Mouse (Mus musculus) thymus, adult 18-20 months (tissue): ENCODE results near the gene Smu1.
A peak's percentile ranks its signal among the peaks of the same experiment; 100 is the strongest.
"Not testable (repeated sequence)": the region's sequence is repeated elsewhere in the genome, so short reads cannot be mapped to it uniquely, and the experiment has no call there.

ENCODE experiments used
- DNase-seq, 2 experiments: peaks; one replicate each; pipeline ENCODE4 v3.0.0; 2022; ENCODE audit warnings: mixed read lengths in 2 of 2

Smu1 gene

GRCm38 (mm10) chr4:40757780-40758420, at the start of gene Smu1:
Gene Smu1 (minus strand): TSS chr4:40757923.
- peak; percentile 92 to 95 for DNase-seq

- DNase-seq = no peak
These were observed 49.7 kb upstream of the Smu1 start for GRCm38 (mm10) chr4:40807382-40807781.

DNA sequence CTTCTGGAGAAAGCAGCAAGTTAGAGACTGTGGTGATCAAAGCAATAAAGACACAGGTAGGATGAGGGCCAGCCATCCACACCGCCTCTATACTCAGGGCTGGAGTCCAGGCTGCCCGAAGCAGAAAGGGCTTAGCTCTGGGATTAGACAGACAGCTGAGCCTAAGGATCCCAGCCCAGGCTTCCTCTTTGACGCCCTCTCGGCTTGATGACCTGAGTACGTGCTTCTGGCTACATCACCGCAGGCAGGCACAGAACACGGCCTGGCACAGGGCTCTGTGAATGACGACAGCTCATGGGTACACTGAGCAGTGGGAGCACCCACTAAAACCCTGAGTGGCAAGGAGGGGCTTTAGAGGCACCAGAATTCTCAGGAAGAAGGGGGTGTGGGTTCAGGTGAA, 47.7 kb upstream of the Smu1 start:
- no peak for DNase-seq

- no peak for DNase-seq
These were observed 45.1 kb upstream of the Smu1 start for GRCm38 (mm10) chr4:40802787-40803186.

GRCm38 (mm10) chr4:40801908-40802307, 44.2 kb upstream of the Smu1 start:
- DNase-seq = no peak

GRCm38 (mm10) chr4:40800873-40801272, 43.1 kb upstream of the Smu1 start:
- DNase-seq = no peak

DNA sequence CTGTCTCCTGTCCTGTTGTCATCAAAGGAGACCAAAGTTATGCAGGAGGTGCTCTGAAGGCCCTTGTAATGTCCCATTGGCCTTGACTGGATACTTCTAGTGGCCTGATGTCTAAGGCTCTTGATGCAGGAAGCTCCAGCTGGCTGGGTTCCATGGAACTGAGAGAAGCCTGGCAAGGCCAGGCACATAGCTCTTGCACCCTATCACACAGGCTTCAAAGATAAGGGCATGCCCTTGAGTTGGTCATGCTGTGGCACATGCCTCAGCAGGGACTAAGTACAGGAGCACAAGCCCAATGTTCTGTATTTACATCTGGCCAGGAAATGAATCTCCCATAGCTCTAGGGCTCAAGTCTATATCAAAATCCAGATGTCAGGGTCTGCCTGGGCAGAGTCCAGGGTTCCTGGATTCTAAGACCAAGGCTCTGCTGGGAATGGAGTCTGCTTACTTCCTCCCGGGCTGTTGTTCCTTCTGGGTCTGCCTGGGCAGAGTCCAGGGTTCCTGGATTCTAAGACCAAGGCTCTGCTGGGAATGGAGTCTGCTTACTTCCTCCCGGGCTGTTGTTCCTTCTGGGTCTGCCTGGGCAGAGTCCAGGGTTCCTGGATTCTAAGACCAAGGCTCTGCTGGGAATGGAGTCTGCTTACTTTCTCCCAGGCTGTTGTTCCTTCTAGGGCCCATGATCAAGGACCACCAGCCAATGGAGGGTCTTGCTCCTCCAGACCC, 41.3 kb upstream of the Smu1 start:
- not testable (repeated sequence) for DNase-seq

DNA sequence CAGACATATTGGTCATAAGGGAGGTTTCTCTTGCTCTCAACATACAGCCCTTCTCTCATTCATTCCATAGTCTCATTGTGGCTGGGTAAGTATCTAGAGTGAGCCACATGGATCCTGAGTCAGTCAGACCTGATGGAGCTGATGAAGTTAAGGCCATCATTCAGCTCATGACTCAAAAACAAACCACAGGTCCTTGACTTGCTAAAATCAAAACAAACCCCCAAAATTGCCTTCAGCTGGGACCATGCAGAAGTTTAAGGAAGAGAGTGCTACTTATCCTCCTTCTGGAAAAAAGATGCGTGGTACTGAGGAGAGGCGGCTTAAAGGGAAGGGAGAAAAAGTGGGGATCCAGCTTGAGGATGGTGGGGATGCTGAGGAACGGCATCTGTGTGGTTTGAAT, 38.0 kb upstream of the Smu1 start:
- no peak for DNase-seq

DNA sequence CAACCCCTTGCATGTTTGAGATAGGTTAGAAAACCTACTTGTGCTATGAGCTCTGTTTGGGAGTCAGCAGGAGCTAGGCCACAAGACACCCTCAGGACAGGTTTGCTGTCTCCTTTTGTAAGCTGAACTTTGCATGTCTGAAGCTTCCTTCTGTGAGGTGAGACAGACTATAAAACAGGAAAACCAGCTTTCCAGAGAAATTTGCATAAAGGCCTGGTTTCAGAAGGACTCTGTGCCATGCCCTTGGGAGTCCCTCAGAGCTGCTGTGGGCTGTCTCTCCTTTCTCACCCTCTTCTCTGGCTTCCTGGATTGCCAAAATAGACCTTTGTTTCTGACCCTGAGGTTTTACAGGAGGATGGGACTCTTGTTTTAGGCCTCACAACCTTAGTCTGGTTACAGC, 36.6 kb upstream of the Smu1 start:
- no peak for DNase-seq

- no peak for DNase-seq
These were observed 33.5 kb upstream of the Smu1 start for GRCm38 (mm10) chr4:40791176-40791575.

- no peak for DNase-seq
These were observed 28.9 kb upstream of the Smu1 start for GRCm38 (mm10) chr4:40786578-40786977.

DNA sequence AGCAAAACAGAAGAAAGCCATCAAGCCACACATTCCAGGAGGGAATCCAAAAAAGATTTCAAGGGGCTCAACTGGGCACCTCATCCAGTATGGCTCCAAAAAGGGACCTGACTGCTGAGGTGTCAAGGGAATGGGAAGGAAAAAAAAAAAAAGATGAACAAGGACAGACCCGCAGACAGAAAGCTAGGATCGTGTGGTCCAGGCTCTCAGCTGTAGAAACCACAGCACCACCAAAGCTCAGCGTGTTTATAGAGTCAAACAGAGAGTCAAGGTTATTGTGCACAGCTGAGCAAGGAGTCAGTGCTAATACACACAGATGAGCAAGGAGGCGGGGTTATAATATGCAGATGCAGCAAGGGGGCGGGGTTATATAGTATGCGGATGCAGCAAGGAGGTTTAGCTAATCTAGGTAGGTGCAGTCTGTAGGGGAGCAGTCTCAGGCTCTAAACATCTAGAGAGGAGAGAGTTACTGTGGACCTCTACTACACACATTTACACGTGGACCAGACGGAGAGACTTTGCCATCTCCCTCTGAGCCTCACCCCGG, 28.0 kb upstream of the Smu1 start:
- DNase-seq = no peak

- DNase-seq = no peak
These were observed 26.9 kb upstream of the Smu1 start for GRCm38 (mm10) chr4:40784556-40785169.

DNA sequence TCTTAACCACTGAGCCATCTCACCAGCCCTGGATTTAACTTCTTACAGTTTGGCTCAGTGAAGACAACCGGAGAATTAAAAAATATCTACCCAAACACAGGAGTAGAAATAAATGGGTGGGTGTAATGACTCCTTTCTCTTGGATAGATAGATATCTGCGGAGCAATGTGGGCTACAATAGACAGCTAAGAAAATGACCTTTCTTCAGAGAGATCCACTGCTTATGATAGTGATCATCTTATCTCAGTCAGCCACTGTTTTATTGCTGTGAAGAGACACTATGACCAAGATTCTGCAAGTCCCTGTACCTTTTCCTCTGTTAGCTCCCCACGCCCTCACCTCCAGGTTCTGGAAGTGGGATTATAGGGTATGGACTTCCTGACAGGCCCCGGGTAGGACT, 25.3 kb upstream of the Smu1 start:
- DNase-seq = no peak

DNA sequence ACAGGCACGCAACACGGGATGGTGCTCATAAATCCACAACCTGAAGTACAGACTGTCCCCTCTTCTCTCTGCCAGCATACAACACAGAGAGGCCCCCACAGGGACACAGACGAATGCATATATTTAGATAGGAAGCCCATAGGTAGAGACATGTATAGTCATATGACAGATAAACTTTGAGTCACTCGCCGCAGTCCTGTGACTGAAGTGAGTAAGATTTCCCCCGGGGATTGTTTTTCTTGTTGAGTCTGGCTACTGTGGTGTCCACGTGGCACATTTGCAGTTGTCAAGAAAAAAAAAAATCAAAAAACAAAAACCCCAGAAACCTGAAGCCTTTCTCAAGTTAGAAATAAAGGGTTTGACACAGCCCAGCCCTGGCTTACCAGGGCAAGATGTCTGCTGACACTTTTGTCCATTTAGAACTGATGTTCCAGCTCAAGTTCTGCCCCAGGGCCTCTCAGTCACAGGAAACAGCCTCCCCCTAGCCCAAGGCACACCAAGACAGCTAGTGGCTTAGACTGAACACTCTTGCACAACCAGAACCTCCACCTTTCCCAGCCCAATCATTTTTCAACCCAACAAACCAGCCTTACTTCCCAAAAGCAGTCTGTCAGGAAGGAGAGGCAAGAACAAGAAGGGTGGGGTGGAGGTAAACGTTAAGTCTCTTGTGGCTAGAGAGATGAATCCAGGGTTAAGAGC, 24.2 kb upstream of the Smu1 start:
- DNase-seq = no peak

- peak; percentile 38 to 74 for DNase-seq
These were observed 23.4 kb upstream of the Smu1 start for GRCm38 (mm10) chr4:40781143-40781542.

GRCm38 (mm10) chr4:40778656-40779055, 20.9 kb upstream of the Smu1 start:
- no peak for DNase-seq

- peak in 1 of 2 experiments; percentile 38 for DNase-seq
These were observed 19.4 kb upstream of the Smu1 start for GRCm38 (mm10) chr4:40777116-40777515.

- DNase-seq = no peak
These were observed 18.7 kb upstream of the Smu1 start for GRCm38 (mm10) chr4:40776416-40776815.

DNA sequence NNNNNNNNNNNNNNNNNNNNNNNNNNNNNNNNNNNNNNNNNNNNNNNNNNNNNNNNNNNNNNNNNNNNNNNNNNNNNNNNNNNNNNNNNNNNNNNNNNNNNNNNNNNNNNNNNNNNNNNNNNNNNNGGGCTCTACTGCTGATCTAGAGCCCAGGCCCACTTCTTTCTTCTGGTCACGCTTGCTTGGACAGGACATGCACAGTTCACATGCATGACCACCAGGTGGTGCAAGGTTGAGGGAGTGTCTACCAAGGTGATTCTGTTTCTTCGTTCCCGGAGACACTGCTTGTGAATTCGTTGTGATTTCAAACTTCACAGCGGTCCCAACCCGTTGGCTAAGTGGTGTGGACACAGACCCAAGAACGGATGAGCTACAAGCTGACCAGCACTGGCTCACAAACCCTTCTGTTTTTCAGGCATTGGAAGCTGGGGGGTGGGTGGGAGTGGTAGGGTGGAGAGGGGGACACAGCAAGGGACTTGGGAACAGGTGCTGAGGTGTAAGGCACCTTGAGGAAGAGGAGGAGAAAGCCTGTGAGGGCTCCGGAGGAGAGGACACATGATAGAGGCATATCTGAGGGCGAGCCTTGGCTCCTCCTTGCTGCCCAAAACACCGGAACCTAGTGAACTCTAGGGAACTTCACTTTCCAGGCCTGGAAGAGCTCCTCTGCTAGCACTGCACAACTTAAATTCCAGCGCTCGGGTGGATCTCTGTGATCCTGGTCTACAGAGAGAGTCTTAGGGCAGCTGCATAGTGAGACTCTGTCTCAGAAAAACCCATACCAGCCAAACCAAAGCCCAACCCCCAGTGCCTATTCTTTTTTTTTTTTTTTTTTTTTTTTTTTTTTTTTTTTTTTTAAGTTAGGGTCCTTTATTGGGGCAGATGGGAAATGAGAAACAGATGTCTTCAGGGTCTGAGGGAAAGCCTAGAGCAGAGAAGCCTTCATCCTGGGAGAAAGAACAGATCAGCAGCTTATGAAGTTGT, 16.8 kb upstream of the Smu1 start:
- DNase-seq = peak; percentile 32 to 63

DNA sequence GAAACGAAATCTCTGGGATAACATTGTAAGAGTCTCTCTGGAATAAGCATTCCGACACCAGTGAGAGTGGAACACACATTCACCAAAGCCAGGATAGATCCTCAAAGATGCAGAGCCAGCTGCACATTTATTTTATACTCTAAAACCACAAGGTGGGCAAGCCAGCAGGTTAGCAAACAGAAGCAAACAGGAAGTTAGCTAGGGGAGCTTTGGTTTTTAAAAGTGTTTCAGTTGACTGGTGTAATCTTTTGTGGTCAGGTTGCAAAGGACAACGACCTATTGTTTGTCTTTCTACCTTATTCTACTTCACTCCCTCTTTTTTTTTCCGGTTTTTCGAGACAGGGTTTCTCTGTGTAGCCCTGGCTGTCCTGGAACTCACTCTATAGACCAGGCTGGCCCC, 2.2 kb upstream of the Smu1 start:
- DNase-seq = no peak
